Mouse (Mus musculus) testis, postnatal 10 days (tissue): ENCODE data around the gene Spin2e.
"Not testable (repeated sequence)": the region's sequence is repeated elsewhere in the genome, so short reads cannot be mapped to it uniquely, and the experiment has no call there.

Experiments used
- DNase-seq: peaks from one replicate; pipeline ENCODE4 v3.0.0; 2021; ENCODE audit warnings: low spot score

Gene Spin2e

DNA sequence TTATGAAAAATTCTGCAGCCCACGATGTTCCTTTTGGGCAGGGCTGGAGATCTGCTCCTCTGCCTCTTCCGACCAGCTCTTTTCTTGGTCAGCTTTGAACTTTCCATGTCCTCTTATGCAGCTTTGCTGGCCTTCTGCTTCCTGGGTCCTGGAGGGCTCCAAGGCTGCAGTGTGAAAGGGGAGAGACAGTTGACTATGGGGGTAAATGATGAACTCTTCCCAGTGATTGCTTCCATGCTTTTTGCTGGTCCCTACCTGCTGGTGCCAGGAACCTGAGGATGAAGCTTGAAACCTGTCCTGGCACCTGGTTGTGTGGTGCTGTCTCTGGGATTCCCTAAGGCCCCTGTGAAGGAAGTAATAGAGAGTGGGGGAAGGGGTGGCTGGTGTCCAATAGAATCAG, at the start of gene Spin2e:
Gene Spin2e (minus strand): TSS at position 101 of the 400 bp plus-strand sequence.
- not testable (repeated sequence) for DNase-seq

DNA sequence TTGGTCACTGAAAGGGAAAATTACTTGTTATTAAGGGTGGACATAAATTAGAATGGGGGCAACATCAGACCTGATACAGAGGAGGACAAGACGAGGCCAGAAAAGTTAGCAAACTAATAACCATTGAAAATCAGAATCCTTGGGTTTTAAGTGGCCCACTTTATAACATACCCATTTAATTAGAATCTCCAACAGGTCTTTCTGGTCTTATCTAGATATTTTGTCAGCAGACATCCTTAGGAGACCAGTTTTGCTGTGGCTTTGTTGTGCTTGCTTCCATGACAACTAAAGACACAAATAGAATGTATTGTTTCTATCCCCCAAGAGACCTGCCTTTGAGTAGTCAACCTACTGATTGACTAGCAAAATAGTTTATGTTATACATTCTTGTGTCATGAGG, 44.5 kb downstream of the Spin2e start, which contains the start of gene Gm21883:
Gene Gm21883 (minus strand): TSS at position 101 of the 400 bp plus-strand sequence.
- not testable (repeated sequence) for DNase-seq
